Mouse (Mus musculus): ENCODE data around the gene Fcrl5. TPM values are rescaled to one million over a fixed set of nuclear protein-coding genes. Genes with fewer than 3 reads are reported as not detected.
"Not testable (repeated sequence)": the region's sequence is repeated elsewhere in the genome, so short reads cannot be mapped to it uniquely, and the experiment has no call there.

Fcrl5 gene
- polyA plus RNA-seq, 1 experiment = not detected

DNA sequence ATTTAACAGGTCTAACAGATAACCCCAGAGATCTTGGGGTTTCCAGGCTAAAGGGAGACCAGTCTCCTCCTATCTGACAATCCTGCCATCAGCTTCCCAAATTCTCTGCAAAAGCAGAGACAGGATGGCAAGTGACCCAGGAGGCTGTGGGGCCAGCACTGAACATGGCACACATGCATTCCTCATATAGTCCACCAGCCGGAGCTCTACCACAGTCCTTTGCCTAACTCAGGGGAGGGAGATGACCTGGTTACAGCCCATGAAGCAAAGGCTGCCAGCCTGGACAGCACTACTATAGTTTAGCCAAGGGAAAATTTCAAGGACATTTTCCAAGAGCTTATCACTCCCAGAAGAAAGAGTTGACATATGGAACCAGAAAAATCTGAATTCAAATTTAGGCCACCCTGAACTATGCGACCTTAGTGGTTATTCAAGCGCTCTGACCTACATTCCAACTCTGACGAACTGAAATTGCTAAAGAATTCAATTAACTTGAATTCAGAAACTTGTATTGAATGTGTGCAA, 13.1 kb upstream of the Fcrl5 start:
- no peak overlapping the region for H3K27ac ChIP-seq (ENCODE audit: insufficient read depth, low read length)
- no peak for TF ChIP-seq POLR2A (IDR thresholded peaks at IDR 0.05; ENCODE audit: extremely low read depth, insufficient read depth, low read length)
- TF ChIP-seq CTCF (IDR thresholded peaks at IDR 0.05; ENCODE audit: extremely low read depth, insufficient read depth, low read length) = no peak
- no peaks in the 10 kb centered on the region for H3K4me1 ChIP-seq (ENCODE audit: control insufficient read depth, insufficient read depth, low read length)
- no peak overlapping the region for H3K4me3 ChIP-seq (ENCODE audit: insufficient read depth, low read length)

DNA sequence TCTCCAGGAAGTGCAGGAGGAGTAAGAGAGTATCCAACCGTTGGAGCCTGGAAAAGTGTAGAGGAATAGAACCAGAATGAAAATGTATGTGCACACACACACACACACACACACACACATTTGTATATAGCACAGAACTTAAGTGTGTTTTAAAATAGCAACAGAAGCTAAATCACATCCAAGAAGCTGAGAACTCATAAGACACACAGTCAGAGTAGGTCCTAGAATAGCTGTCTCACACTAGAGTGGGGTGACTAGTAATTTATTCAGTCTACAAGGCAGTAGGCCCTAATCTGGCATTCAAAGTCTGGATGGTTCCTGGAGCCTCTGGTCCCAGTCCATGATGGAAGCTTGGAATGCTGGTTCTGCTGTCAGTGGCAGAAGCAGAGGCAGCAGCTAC, 5.0 kb downstream of the Fcrl5 start:
- TF ChIP-seq POLR2A (IDR thresholded peaks at IDR 0.05; ENCODE audit: extremely low read depth, insufficient read depth, low read length) = no peak
- TF ChIP-seq CTCF (IDR thresholded peaks at IDR 0.05; ENCODE audit: extremely low read depth, insufficient read depth, low read length) = no peak
- H3K4me3 ChIP-seq (ENCODE audit: insufficient read depth, low read length) = no peak overlapping the region

GRCm38 (mm10) chr3:87443968-87444367, 8.4 kb downstream of the Fcrl5 start:
- no peaks in the 10 kb centered on the region; the same call in 1 of the 2 replicates for H3K4me1 ChIP-seq (ENCODE audit: control insufficient read depth, insufficient read depth, low read length)
- TF ChIP-seq CTCF (IDR thresholded peaks at IDR 0.05; ENCODE audit: extremely low read depth, insufficient read depth, low read length) (no peak), POLR2A (IDR thresholded peaks at IDR 0.05; ENCODE audit: extremely low read depth, insufficient read depth, low read length) (no peak)
- H3K27ac ChIP-seq (ENCODE audit: insufficient read depth, low read length) = no peak overlapping the region
- no peak overlapping the region for H3K4me3 ChIP-seq (ENCODE audit: insufficient read depth, low read length)

More for the DNA sequence above, 5.0 kb downstream of the Fcrl5 start:
- H3K27ac ChIP-seq (ENCODE audit: insufficient read depth, low read length) = no peak overlapping the region
- H3K4me1 ChIP-seq (ENCODE audit: control insufficient read depth, insufficient read depth, low read length) = no peaks in the 10 kb centered on the region; the same call in 1 of the 2 replicates

DNA sequence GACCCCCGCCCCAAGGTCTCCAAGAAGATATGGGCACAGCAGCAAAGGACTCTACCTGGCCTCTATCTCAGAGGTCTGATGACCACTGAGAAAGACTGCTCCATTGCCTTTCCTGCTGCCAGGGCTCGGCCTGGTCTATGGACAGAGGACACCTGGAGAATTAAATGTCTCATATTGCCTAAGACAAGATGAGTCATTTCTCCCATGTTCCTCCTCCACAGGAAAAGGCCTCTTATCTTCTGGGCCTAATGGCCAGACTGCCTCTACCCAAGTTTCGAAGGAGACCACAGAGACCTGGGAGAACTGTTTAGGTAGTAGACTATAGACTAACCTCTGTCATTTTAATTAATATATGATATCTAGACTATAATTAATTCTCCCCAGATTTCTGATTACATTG, 29.9 kb downstream of the Fcrl5 start:
- Histone ChIP-seq H3K4me1 (ENCODE audit: control insufficient read depth, insufficient read depth, low read length) (no peaks in the 10 kb centered on the region), H3K4me3 (ENCODE audit: insufficient read depth, low read length) (no peak overlapping the region), H3K27ac (ENCODE audit: insufficient read depth, low read length) (no peak overlapping the region)
- TF ChIP-seq CTCF (IDR thresholded peaks at IDR 0.05; ENCODE audit: extremely low read depth, insufficient read depth, low read length) = no peak
- no peak for TF ChIP-seq POLR2A (IDR thresholded peaks at IDR 0.05; ENCODE audit: extremely low read depth, insufficient read depth, low read length)

DNA sequence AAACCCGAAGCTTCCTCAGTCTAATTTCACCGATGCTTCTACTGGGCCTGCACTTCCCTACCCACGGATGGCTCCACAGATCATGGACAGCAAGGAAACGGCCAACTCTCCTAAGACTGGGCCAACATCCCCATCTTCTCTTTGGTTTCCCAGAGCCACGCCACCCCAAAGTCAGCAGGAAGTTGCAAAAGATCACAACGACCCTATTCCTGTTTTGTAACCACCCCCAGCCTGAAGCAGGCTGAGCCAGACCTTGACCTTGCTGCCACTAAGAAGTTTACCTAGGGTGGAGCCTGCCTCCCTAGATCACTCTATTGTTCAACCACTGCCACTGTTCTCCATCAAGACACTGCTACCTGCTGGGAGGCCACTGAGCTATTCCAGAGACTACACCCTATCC, 31.4 kb downstream of the Fcrl5 start:
- no peaks in the 10 kb centered on the region for H3K4me1 ChIP-seq (ENCODE audit: control insufficient read depth, insufficient read depth, low read length)
- H3K27ac ChIP-seq (ENCODE audit: insufficient read depth, low read length) = no peak overlapping the region
- TF ChIP-seq CTCF (IDR thresholded peaks at IDR 0.05; ENCODE audit: extremely low read depth, insufficient read depth, low read length) = no peak
- TF ChIP-seq POLR2A (IDR thresholded peaks at IDR 0.05; ENCODE audit: extremely low read depth, insufficient read depth, low read length) = no peak

GRCm38 (mm10) chr3:87467416-87467815, 31.8 kb downstream of the Fcrl5 start:
- TF ChIP-seq POLR2A (IDR thresholded peaks at IDR 0.05; ENCODE audit: extremely low read depth, insufficient read depth, low read length) = no peak
- TF ChIP-seq CTCF (IDR thresholded peaks at IDR 0.05; ENCODE audit: extremely low read depth, insufficient read depth, low read length) = no peak
- H3K4me3 ChIP-seq (ENCODE audit: insufficient read depth, low read length) = no peak overlapping the region
- no peak overlapping the region for H3K27ac ChIP-seq (ENCODE audit: insufficient read depth, low read length)
- H3K4me1 ChIP-seq (ENCODE audit: control insufficient read depth, insufficient read depth, low read length) = no peaks in the 10 kb centered on the region

More for the DNA sequence above, 31.4 kb downstream of the Fcrl5 start:
- no peak overlapping the region for H3K4me3 ChIP-seq (ENCODE audit: insufficient read depth, low read length)

DNA sequence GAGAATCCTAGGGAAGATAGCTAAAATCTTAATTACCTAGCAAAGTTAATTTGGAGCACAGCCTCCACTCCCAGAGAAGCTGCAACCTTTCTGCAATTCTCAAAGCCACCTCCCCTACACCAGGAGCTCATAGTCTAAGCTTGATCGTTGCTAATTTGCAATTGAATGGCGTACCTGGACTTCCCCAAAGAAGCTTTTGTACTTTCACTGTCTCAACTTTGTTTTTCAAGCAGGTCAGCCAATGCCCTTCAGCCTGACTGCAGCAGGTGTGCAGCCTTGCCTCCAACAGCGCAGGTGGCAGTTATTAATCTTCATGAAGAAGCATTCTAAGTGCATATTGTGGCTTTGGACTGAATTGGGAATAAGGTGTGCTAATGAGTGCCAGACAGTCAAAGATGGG, 42.4 kb downstream of the Fcrl5 start:
- H3K4me1 ChIP-seq (ENCODE audit: control insufficient read depth, insufficient read depth, low read length); H3K4me3 ChIP-seq (ENCODE audit: insufficient read depth, low read length); H3K27ac ChIP-seq (ENCODE audit: insufficient read depth, low read length): not testable (repeated sequence)

GRCm38 (mm10) chr3:87478596-87478995, 43.0 kb downstream of the Fcrl5 start:
- not testable (repeated sequence) for H3K4me1 ChIP-seq (ENCODE audit: control insufficient read depth, insufficient read depth, low read length); H3K4me3 ChIP-seq (ENCODE audit: insufficient read depth, low read length); H3K27ac ChIP-seq (ENCODE audit: insufficient read depth, low read length)

DNA sequence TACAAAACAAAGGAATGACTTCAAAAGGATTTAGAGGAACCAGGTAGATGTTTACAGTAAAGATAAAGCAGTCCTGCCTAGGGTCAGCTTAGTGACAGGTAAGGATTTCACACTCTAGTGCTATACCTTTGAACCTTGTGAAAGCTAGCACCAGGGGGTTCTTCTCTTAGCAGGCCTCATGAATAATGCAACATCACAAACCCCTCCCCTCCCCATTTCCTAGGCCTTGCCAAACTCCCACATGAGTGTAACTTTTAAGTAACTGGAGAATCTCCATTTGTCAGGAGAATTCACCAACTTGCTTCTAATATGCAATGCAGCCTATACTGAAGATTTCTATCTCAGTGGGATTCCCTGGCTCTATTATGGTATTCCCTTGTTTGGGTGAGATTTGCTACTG, 43.7 kb downstream of the Fcrl5 start:
- H3K4me3 ChIP-seq (ENCODE audit: insufficient read depth, low read length); H3K27ac ChIP-seq (ENCODE audit: insufficient read depth, low read length); H3K4me1 ChIP-seq (ENCODE audit: control insufficient read depth, insufficient read depth, low read length): not testable (repeated sequence)

- no peak overlapping the region for H3K4me3 ChIP-seq (ENCODE audit: insufficient read depth, low read length)
- no peak for TF ChIP-seq POLR2A (IDR thresholded peaks at IDR 0.05; ENCODE audit: extremely low read depth, insufficient read depth, low read length)
- TF ChIP-seq CTCF (IDR thresholded peaks at IDR 0.05; ENCODE audit: extremely low read depth, insufficient read depth, low read length) = no peak
- H3K4me1 ChIP-seq (ENCODE audit: control insufficient read depth, insufficient read depth, low read length) = no peaks in the 10 kb centered on the region
- H3K27ac ChIP-seq (ENCODE audit: insufficient read depth, low read length) = no peak overlapping the region
These were observed 51.8 kb downstream of the Fcrl5 start for GRCm38 (mm10) chr3:87487392-87487791.

GRCm38 (mm10) chr3:87487911-87488310, 52.3 kb downstream of the Fcrl5 start:
- H3K4me1 ChIP-seq (ENCODE audit: control insufficient read depth, insufficient read depth, low read length) = no peaks in the 10 kb centered on the region
- no peak overlapping the region for H3K4me3 ChIP-seq (ENCODE audit: insufficient read depth, low read length)
- H3K27ac ChIP-seq (ENCODE audit: insufficient read depth, low read length) = no peak overlapping the region
- TF ChIP-seq CTCF (IDR thresholded peaks at IDR 0.05; ENCODE audit: extremely low read depth, insufficient read depth, low read length) = no peak
- no peak for TF ChIP-seq POLR2A (IDR thresholded peaks at IDR 0.05; ENCODE audit: extremely low read depth, insufficient read depth, low read length)

Data from cortical plate, adult 2 months (tissue).